Mouse (Mus musculus): ENCODE measurements at regions not wholly inside any gene's neighbourhood (a gene's known extent, or its start where the extent isn't known, plus 50 kb on each side); places are given as distances from the start of the nearest gene placed in this dataset.

- WGBS = 83% methylated on average over 4 of the region's 4 CpGs
- Histone ChIP-seq H3K9me3 (no peaks in the 10 kb centered on the region), H3K4me1 (replicated peaks) (no peaks in the 10 kb centered on the region), H3K4me3 (no peak overlapping the region), H3K27ac (replicated peaks) (no peak overlapping the region), H3K9ac (no peak overlapping the region), H3K36me3 (no peaks in the 10 kb centered on the region), H3K27me3 (no peaks in the 10 kb centered on the region), H3K4me2 (no peak overlapping the region)
- ATAC-seq (ENCODE audit: low FRiP score, low read depth) = no peak
Observed at GRCm38 (mm10) chr13:107389535-107390150, 367.7 kb upstream of the Kif2a start.

DNA sequence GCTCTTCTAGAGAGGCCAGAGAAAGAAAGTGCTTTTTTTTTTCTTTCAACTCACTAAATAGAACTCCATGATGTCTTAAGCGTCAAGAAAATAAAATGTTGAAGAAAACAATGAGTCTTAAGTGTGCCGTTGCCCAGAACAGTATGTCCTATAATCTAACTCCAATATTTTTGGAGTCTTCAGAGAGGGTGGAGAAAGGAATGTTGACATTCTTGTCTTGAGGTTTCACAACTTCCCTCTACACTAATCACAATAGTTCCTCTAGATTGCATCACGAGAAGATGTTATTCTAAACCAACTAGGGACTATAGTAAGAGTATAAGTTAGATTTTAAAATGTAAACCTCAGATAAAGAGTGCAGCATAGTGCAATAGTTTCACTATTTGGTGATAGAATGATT lies 367.1 kb upstream of the Kif2a start:
- ATAC-seq (ENCODE audit: low FRiP score, low read depth) = no peak

DNA sequence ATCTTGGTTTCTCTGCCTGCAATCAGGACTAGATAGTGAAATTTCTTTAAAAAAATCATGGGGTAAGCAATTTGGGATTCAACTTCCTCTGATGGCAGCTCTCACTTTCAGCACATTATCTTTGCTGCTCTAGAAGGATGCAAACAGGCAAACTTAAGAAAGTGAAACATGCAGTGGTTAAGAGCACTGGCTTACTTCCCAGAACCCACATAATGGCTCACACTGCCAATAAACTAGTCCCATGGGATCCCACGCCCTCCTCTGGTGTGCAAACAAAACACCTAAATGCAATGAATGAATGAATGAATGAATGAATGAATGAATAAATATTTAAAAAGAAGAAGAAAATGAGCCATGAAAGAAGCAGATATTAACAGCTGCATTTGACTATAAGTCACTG lies 356.1 kb upstream of the Kif2a start:
- no peaks in the 10 kb centered on the region for H3K4me1 ChIP-seq (replicated peaks)
- H3K4me2 ChIP-seq = no peak overlapping the region
- no peak for ATAC-seq (ENCODE audit: low FRiP score, low read depth)
- H3K9me3 ChIP-seq = no peaks in the 10 kb centered on the region
- H3K4me3 ChIP-seq = no peak overlapping the region
- WGBS = 75% methylated on average over 1 of the region's 1 CpGs
- H3K27me3 ChIP-seq = no peaks in the 10 kb centered on the region
- no peaks in the 10 kb centered on the region for H3K36me3 ChIP-seq
- H3K9ac ChIP-seq = no peak overlapping the region
- no peak overlapping the region for H3K27ac ChIP-seq (replicated peaks)

More for the DNA sequence above, 367.1 kb upstream of the Kif2a start:
- no peak overlapping the region for H3K4me3 ChIP-seq
- no peaks in the 10 kb centered on the region for H3K36me3 ChIP-seq
- no peak overlapping the region for H3K4me2 ChIP-seq
- H3K4me1 ChIP-seq (replicated peaks) = no peaks in the 10 kb centered on the region
- no peak overlapping the region for H3K9ac ChIP-seq
- H3K27me3 ChIP-seq = no peaks in the 10 kb centered on the region
- WGBS = 84% methylated on average over 3 of the region's 3 CpGs
- H3K9me3 ChIP-seq = no peaks in the 10 kb centered on the region
- no peak overlapping the region for H3K27ac ChIP-seq (replicated peaks)

GRCm38 (mm10) chr13:107372666-107373065 lies 350.7 kb upstream of the Kif2a start:
- H3K9me3 ChIP-seq = no peaks in the 10 kb centered on the region
- H3K36me3 ChIP-seq = no peaks in the 10 kb centered on the region
- no peaks in the 10 kb centered on the region for H3K27me3 ChIP-seq
- 87% methylated on average over 3 of the region's 3 CpGs for WGBS
- H3K4me3 ChIP-seq = no peak overlapping the region
- H3K4me1 ChIP-seq (replicated peaks) = no peaks in the 10 kb centered on the region
- no peak for ATAC-seq (ENCODE audit: low FRiP score, low read depth)
- no peak overlapping the region for H3K9ac ChIP-seq
- no peak overlapping the region for H3K27ac ChIP-seq (replicated peaks)
- H3K4me2 ChIP-seq = no peak overlapping the region

DNA sequence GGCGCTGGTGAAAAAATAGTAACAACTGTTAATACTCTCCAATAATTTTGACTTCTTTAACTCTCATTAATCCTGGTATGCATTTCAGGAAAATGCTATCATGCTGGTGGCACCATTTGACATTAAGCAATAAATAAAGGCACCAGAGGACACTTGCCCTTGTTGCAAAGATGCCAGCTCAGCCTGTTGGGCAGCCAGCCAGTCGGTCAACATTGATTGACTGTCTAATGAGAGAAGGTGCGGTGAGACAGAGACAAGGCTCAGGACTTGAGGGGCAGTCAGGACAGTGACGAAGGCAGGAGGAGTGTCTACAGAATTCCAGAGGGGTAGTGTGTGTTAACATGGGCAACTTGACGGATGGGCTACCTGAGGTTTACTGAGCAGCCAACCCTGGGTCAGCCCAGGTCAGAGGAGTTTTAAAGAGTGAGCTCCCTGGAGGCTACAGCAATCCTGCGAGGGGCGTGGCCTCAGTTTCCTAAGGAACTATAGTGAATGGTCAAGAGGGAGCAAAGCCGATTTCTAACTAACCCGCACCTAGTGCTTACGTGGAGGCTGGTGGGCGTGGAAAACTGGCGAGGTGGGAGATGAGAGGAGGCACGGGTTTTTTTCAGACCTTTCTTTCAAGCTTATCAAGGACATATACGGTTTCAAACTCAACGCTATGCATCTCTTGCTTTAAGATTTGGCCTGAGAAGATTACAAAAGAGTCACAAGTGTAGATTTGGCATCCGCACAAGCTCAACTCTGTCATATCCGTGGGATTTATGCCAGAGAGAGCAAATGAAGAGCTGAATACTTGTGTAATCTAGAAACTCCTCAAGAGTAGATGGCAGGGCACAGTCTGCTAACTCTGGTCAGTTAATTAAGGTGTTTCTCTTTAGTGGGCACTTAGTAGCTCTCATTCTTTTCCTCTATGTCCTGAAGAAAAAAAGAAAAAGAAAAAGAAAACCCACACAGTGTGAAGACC lies 350.0 kb upstream of the Kif2a start:
- no peak overlapping the region for H3K4me2 ChIP-seq
- 42% methylated on average over 17 of the region's 17 CpGs for WGBS

GRCm38 (mm10) chr13:107367639-107368038 lies 345.7 kb upstream of the Kif2a start:
- 95% methylated on average over 9 of the region's 9 CpGs for WGBS

More for the DNA sequence above, 350.0 kb upstream of the Kif2a start:
- no peaks in the 10 kb centered on the region for H3K4me1 ChIP-seq (replicated peaks)
- no peak overlapping the region for H3K27ac ChIP-seq (replicated peaks)
- ATAC-seq (ENCODE audit: low FRiP score, low read depth) = no peak
- no peak overlapping the region for H3K4me3 ChIP-seq
- H3K27me3 ChIP-seq = no peaks in the 10 kb centered on the region
- H3K9ac ChIP-seq = no peak overlapping the region
- no peaks in the 10 kb centered on the region for H3K36me3 ChIP-seq
- H3K9me3 ChIP-seq = no peaks in the 10 kb centered on the region

DNA sequence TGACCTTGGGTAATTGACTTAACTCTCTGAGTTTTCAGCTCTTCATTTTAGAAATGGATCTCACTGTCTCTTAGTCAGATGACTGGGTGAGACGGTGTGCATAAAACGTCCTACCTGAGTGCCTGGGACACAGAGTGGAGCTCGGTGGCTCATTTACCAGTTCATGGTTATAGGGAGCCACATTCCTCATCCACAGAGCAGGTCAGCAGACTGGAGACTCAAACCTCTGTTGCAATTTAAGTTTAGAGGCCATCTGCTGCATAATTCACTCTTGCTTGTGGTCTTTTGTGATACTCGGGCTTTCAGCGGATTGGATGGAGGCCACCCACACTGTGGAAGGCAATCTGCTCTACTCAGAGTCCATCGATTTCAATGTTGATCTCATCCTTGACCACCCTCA lies 343.8 kb upstream of the Kif2a start:
- WGBS = 77% methylated on average over 6 of the region's 6 CpGs
- Histone ChIP-seq H3K9me3 (no peaks in the 10 kb centered on the region), H3K4me3 (no peak overlapping the region), H3K4me1 (replicated peaks) (no peaks in the 10 kb centered on the region), H3K4me2 (no peak overlapping the region), H3K27me3 (no peaks in the 10 kb centered on the region), H3K36me3 (no peaks in the 10 kb centered on the region), H3K9ac (no peak overlapping the region), H3K27ac (replicated peaks) (no peak overlapping the region)
- no peak for ATAC-seq (ENCODE audit: low FRiP score, low read depth)

More at GRCm38 (mm10) chr13:107367639-107368038, 345.7 kb upstream of the Kif2a start:
- Histone ChIP-seq H3K4me1 (replicated peaks) (no peaks in the 10 kb centered on the region), H3K36me3 (no peaks in the 10 kb centered on the region), H3K4me2 (no peak overlapping the region), H3K27ac (replicated peaks) (no peak overlapping the region), H3K9me3 (no peaks in the 10 kb centered on the region), H3K9ac (no peak overlapping the region), H3K27me3 (no peaks in the 10 kb centered on the region), H3K4me3 (no peak overlapping the region)
- ATAC-seq (ENCODE audit: low FRiP score, low read depth) = no peak

- Histone ChIP-seq H3K4me2 (no peak overlapping the region), H3K4me3 (no peak overlapping the region), H3K9ac (no peak overlapping the region), H3K27ac (replicated peaks) (no peak overlapping the region), H3K27me3 (no peaks in the 10 kb centered on the region), H3K4me1 (replicated peaks) (no peaks in the 10 kb centered on the region), H3K36me3 (no peaks in the 10 kb centered on the region), H3K9me3 (no peaks in the 10 kb centered on the region)
- WGBS = 77% methylated on average over 7 of the region's 7 CpGs
- no peak for ATAC-seq (ENCODE audit: low FRiP score, low read depth)
Observed at GRCm38 (mm10) chr13:107365241-107365640, 343.3 kb upstream of the Kif2a start.

DNA sequence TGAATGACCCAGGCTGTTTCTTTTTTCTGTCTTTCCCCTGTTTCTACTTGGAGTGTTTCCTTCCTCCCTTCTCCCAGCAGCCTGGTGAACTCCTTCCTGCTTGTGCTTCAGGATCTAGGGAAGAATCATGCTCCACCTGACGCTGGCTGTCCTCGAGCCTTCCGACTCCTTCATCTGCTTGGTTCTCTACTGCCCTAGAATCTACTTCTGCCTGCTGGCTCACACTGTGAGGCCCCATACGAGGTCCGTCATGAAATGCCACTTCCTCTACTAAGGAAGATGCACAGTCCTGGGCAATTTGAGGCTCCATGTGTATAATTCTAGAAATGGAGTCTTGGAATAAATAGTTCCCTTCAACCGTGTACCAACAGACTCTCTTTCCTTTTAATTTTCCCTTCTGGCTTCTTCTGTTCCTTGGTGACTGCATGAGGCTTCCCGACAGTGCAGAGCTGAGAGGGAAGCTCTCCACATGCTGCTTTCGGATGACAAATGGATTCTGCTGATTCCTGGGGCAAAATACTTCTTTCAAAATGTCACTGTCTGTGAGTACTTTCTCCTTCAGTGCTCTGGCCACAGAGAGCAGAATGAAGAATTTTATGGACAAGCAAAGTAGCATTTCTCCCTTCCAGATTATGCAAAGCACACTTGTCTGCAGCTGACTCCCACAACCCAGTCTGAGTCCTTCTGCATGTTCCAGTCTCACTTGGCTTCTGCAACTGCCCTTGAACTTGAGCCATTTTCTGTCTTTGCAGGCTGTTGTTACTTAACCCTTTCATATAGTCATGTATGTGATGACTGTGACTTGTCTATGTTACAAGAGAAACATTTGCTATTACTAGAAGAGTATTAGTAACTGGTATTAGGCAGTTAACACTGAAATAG lies 341.1 kb upstream of the Kif2a start:
- no peaks in the 10 kb centered on the region for H3K27me3 ChIP-seq
- ATAC-seq (ENCODE audit: low FRiP score, low read depth) = no peak
- no peak overlapping the region for H3K9ac ChIP-seq
- 74% methylated on average over 8 of the region's 8 CpGs for WGBS
- no peaks in the 10 kb centered on the region for H3K4me1 ChIP-seq (replicated peaks)
- no peak overlapping the region for H3K27ac ChIP-seq (replicated peaks)
- H3K9me3 ChIP-seq = no peaks in the 10 kb centered on the region
- no peak overlapping the region for H3K4me2 ChIP-seq
- H3K36me3 ChIP-seq = no peaks in the 10 kb centered on the region
- H3K4me3 ChIP-seq = no peak overlapping the region

DNA sequence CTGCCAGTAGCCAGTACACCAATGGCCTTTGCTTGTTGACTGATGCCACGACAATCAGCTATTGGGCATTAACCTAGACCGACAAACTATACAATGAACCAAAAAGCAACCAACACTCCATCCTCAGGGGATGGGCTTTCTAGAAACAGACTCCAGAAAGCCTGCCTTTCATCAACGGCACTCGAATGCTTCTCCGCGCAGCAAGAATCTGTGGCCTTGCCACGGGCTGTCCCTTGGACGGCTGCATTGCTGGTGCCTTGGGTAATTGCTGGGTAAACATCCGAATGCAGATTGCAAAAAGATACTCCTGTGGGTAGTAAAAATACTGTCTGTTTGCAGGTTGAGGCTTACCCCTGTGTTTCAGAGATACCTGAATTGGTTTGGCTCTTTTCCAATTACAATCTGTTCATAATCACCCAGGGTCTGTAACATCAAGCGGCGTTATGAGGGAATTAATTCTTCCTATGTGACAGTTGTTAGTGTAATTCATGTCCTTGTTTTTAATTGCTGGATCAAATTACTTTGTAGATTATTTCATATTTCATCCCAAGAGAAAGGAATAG lies 319.0 kb upstream of the Kif2a start:
- ATAC-seq (ENCODE audit: low FRiP score, low read depth) = no peak; the same call in 1 of the 2 replicates
- 52% methylated on average over 11 of the region's 11 CpGs for WGBS
- Histone ChIP-seq H3K27me3 (no peaks in the 10 kb centered on the region), H3K9ac (no peak overlapping the region), H3K4me1 (replicated peaks) (peaks cover 6% of the 10 kb centered on the region; the same call in 1 of the 2 replicates), H3K9me3 (no peaks in the 10 kb centered on the region), H3K27ac (replicated peaks) (peak overlapping the region; percentile 34; the same call in 1 of the 2 replicates), H3K36me3 (no peaks in the 10 kb centered on the region), H3K4me3 (no peak overlapping the region), H3K4me2 (no peak overlapping the region)

GRCm38 (mm10) chr13:107338111-107338510 lies 316.2 kb upstream of the Kif2a start:
- Histone ChIP-seq H3K4me3 (no peak overlapping the region), H3K4me2 (no peak overlapping the region), H3K27ac (replicated peaks) (no peak overlapping the region), H3K9me3 (no peaks in the 10 kb centered on the region), H3K36me3 (no peaks in the 10 kb centered on the region), H3K9ac (no peak overlapping the region), H3K4me1 (replicated peaks) (peaks cover 6% of the 10 kb centered on the region; the same call in 1 of the 2 replicates), H3K27me3 (no peaks in the 10 kb centered on the region)
- 65% methylated on average over 12 of the region's 12 CpGs for WGBS
- ATAC-seq (ENCODE audit: low FRiP score, low read depth) = no peak
